Mouse (Mus musculus): ENCODE results near the gene Helt. TPM values are rescaled to one million over a fixed set of nuclear protein-coding genes. Genes with fewer than 3 reads are reported as not detected.
"Not testable (repeated sequence)": the region's sequence is repeated elsewhere in the genome, so short reads cannot be mapped to it uniquely, and the experiment has no call there.

Gene Helt
- polyA plus RNA-seq, 1 experiment from 2014 or later, result 2.7 TPM

GRCm38 (mm10) chr8:46293201-46293600, 1.3 kb downstream of the Helt start:
- Histone ChIP-seq H3K4me1 (peaks cover 95% of the 10 kb centered on the region), H3K4me3 (peak overlapping the region; percentile 46), H3K36me3 (replicated peaks) (no peaks in the 10 kb centered on the region), H3K27me3 (ENCODE audit: poor library complexity, severe bottlenecking) (peaks cover 100% of the 10 kb centered on the region), H3K9me3 (no peaks in the 10 kb centered on the region), H3K27ac (no peak overlapping the region)
- WGBS, result under 1% methylated on average over 14 of the region's 14 CpGs
- no peak for DNase-seq (ENCODE audit: extremely low spot score, low spot score)

- peak; percentile 42 for DNase-seq (ENCODE audit: extremely low spot score, low spot score)
Measured at GRCm38 (mm10) chr8:46291931-46292675, 2.4 kb downstream of the Helt start.

DNA sequence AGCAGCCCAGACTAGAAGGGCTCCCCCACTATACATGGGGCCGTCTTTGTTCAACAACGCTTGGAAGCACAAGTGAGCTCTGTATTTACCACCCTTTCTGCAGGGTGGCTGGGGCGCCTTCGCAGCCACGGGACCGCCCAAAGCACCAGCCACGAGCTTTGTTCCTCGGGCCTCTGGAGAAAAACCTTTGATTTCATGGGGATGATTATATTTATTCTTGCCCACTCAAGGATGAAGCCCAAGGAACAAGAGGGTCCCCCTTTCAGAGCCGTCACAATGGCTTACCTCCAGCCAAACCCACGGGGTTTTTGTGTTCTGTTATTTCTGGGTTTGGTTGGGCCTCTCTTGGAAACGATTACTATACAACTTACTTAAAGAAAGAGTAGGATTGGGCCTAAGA, 5.2 kb downstream of the Helt start:
- Histone ChIP-seq H3K27ac (peak overlapping the region; percentile 51), H3K4me3 (peak overlapping the region; percentile 20; the same call in 1 of the 2 replicates), H3K36me3 (replicated peaks) (no peaks in the 10 kb centered on the region), H3K27me3 (ENCODE audit: poor library complexity, severe bottlenecking) (peaks cover 79% of the 10 kb centered on the region), H3K9me3 (no peaks in the 10 kb centered on the region; the same call in 1 of the 2 replicates), H3K4me1 (peaks cover 64% of the 10 kb centered on the region)
- peak; percentile 64 for DNase-seq (ENCODE audit: extremely low spot score, low spot score)
- 7% methylated on average over 11 of the region's 11 CpGs for WGBS

More at GRCm38 (mm10) chr8:46291931-46292675, 2.4 kb downstream of the Helt start:
- Histone ChIP-seq H3K27me3 (ENCODE audit: poor library complexity, severe bottlenecking) (peaks cover 100% of the 10 kb centered on the region), H3K4me1 (peaks cover 93% of the 10 kb centered on the region), H3K4me3 (peak overlapping the region; percentile 46), H3K27ac (peak overlapping the region; percentile 22; the same call in 1 of the 2 replicates), H3K36me3 (replicated peaks) (no peaks in the 10 kb centered on the region), H3K9me3 (no peaks in the 10 kb centered on the region; the same call in 1 of the 2 replicates)
- WGBS, result 3% methylated on average over 33 of the region's 33 CpGs

DNA sequence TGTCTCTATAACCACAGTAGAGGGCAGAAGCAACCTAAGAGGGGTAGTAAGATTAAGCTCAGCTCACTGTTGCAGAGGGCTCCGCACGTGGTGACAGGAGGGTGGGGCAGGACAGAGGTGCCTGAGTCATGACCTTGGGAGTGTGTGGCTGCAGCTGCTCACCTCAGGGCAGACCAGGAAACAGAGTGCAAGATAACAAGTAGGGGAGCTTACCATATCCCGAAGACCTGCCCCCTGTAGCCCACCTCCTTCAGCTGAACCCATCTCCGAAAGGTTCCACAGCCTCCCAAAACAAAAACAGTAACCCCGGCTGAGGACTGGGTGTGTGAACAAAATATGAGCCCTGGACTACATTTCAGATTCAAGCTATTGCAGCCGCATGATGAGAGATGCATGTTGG, 6.5 kb downstream of the Helt start:
- peaks cover 72% of the 10 kb centered on the region for H3K27me3 ChIP-seq (ENCODE audit: poor library complexity, severe bottlenecking)

DNA sequence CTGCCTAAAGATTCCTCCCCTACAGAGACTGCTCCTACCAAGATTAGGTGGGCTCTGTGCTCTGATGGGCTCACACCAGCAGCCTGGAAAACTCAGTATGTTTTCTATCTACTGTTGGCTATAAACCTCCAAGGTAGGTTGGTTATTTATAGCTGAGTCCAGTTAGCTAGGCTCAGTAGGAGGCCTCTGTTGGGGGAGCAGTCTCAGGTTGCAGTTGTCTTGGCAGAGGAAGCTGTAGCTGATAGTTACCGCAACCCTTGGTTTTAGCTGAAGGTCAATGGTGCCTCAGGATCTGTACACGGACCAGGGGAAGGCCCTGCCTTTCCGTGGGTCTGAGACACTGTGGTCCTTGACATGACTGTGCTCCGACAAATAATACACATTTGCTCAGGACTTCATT, 8.5 kb downstream of the Helt start:
- no peak for DNase-seq (ENCODE audit: extremely low spot score, low spot score)
- Histone ChIP-seq H3K36me3 (replicated peaks) (no peaks in the 10 kb centered on the region), H3K4me1 (peaks cover 31% of the 10 kb centered on the region), H3K9me3 (no peaks in the 10 kb centered on the region; the same call in 1 of the 2 replicates), H3K27ac (no peak overlapping the region), H3K27me3 (ENCODE audit: poor library complexity, severe bottlenecking) (peaks cover 51% of the 10 kb centered on the region), H3K4me3 (no peak overlapping the region)
- 87% methylated on average over 4 of the region's 4 CpGs for WGBS

More for the DNA sequence above, 6.5 kb downstream of the Helt start:
- Histone ChIP-seq H3K4me1 (peaks cover 52% of the 10 kb centered on the region), H3K9me3 (no peaks in the 10 kb centered on the region; the same call in 1 of the 2 replicates), H3K4me3 (no peak overlapping the region), H3K27ac (peak overlapping the region; percentile 51), H3K36me3 (replicated peaks) (no peaks in the 10 kb centered on the region)
- WGBS, result 91% methylated on average over 6 of the region's 6 CpGs
- no peak for DNase-seq (ENCODE audit: extremely low spot score, low spot score)

GRCm38 (mm10) chr8:46281536-46281935, 12.9 kb downstream of the Helt start:
- H3K4me3 ChIP-seq, result no peak overlapping the region
- WGBS, result 13% methylated on average over 13 of the region's 13 CpGs
- no peak overlapping the region for H3K27ac ChIP-seq
- H3K4me1 ChIP-seq, result no peaks in the 10 kb centered on the region
- H3K9me3 ChIP-seq, result no peaks in the 10 kb centered on the region
- H3K36me3 ChIP-seq (replicated peaks), result no peaks in the 10 kb centered on the region
- peaks cover 11% of the 10 kb centered on the region; the same call in 1 of the 2 replicates for H3K27me3 ChIP-seq (ENCODE audit: poor library complexity, severe bottlenecking)
- peak; percentile 59 for DNase-seq (ENCODE audit: extremely low spot score, low spot score)

- 89% methylated on average over 14 of the region's 14 CpGs for WGBS
- H3K36me3 ChIP-seq (replicated peaks), result no peaks in the 10 kb centered on the region
- no peaks in the 10 kb centered on the region for H3K27me3 ChIP-seq (ENCODE audit: poor library complexity, severe bottlenecking)
- no peak overlapping the region for H3K4me3 ChIP-seq
- no peaks in the 10 kb centered on the region for H3K4me1 ChIP-seq
- DNase-seq (ENCODE audit: extremely low spot score, low spot score), result no peak
- no peaks in the 10 kb centered on the region for H3K9me3 ChIP-seq
- H3K27ac ChIP-seq, result no peak overlapping the region
Measured at GRCm38 (mm10) chr8:46276939-46277338, 17.5 kb downstream of the Helt start.

DNA sequence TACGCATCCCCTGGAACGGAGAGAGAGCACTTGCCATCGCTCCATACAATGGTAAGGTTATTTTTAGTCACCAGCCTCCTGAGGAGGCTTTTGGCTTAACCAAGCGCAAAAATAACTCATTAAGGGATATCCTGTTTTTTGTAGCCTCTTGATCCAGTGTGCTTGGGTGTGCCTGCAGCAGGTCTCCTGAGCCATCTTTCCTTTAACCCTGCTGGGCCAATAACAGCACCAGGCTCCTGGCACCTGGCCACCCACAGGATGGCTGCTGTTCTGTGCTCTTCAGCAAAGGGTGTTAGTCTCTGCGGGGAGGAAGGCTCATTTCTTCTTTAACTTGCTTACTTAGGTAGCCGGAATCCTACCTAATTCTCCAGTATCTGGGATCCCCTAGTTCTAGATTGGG, 23.7 kb downstream of the Helt start:
- 37% methylated on average over 6 of the region's 6 CpGs for WGBS
- no peaks in the 10 kb centered on the region for H3K36me3 ChIP-seq (replicated peaks)
- peaks cover 34% of the 10 kb centered on the region for H3K4me1 ChIP-seq
- no peaks in the 10 kb centered on the region for H3K9me3 ChIP-seq
- H3K27ac ChIP-seq, result no peak overlapping the region
- no peak for DNase-seq (ENCODE audit: extremely low spot score, low spot score)
- H3K4me3 ChIP-seq, result no peak overlapping the region
- H3K27me3 ChIP-seq (ENCODE audit: poor library complexity, severe bottlenecking), result no peaks in the 10 kb centered on the region; the same call in 1 of the 2 replicates

GRCm38 (mm10) chr8:46270147-46270546, 24.3 kb downstream of the Helt start:
- Histone ChIP-seq H3K4me3 (no peak overlapping the region), H3K9me3 (no peaks in the 10 kb centered on the region), H3K4me1 (peaks cover 34% of the 10 kb centered on the region), H3K27ac (no peak overlapping the region), H3K27me3 (ENCODE audit: poor library complexity, severe bottlenecking) (no peaks in the 10 kb centered on the region; the same call in 1 of the 2 replicates), H3K36me3 (replicated peaks) (no peaks in the 10 kb centered on the region)
- 50% methylated on average over 3 of the region's 3 CpGs for WGBS
- no peak for DNase-seq (ENCODE audit: extremely low spot score, low spot score)

DNA sequence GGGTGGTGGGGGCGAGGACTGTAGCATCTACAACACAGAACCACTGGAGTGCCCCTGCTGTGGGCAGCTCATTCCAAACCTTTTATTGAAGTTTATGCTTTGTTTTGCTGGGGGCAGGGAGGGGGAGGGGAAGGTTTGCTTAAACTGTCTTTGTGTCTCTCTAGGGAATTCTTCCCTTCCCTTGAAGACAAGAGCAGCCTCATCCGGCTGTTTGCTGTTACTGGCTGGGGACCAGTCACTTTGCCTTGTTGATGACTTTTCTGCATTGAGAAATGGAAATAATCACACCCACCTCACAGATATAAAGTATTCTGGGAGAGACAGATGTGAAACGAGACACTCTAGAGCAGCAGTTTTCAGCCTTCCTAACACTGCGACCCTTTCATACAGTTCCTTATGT, 27.7 kb downstream of the Helt start:
- no peak overlapping the region for H3K4me3 ChIP-seq
- 59% methylated on average over 4 of the region's 4 CpGs for WGBS

GRCm38 (mm10) chr8:46264206-46264605, 30.3 kb downstream of the Helt start:
- not testable (repeated sequence) for DNase-seq (ENCODE audit: extremely low spot score, low spot score); H3K27me3 ChIP-seq (ENCODE audit: poor library complexity, severe bottlenecking); H3K4me3 ChIP-seq; H3K27ac ChIP-seq; H3K36me3 ChIP-seq (replicated peaks); H3K9me3 ChIP-seq
- WGBS, result 89% methylated on average over 4 of the region's 4 CpGs
- peaks cover 16% of the 10 kb centered on the region for H3K4me1 ChIP-seq

More for the DNA sequence above, 27.7 kb downstream of the Helt start:
- DNase-seq (ENCODE audit: extremely low spot score, low spot score), result no peak
- no peaks in the 10 kb centered on the region for H3K36me3 ChIP-seq (replicated peaks)
- H3K4me1 ChIP-seq, result peaks cover 34% of the 10 kb centered on the region
- peaks cover 3% of the 10 kb centered on the region; the same call in 1 of the 2 replicates for H3K27me3 ChIP-seq (ENCODE audit: poor library complexity, severe bottlenecking)
- no peaks in the 10 kb centered on the region for H3K9me3 ChIP-seq
- no peak overlapping the region for H3K27ac ChIP-seq

DNA sequence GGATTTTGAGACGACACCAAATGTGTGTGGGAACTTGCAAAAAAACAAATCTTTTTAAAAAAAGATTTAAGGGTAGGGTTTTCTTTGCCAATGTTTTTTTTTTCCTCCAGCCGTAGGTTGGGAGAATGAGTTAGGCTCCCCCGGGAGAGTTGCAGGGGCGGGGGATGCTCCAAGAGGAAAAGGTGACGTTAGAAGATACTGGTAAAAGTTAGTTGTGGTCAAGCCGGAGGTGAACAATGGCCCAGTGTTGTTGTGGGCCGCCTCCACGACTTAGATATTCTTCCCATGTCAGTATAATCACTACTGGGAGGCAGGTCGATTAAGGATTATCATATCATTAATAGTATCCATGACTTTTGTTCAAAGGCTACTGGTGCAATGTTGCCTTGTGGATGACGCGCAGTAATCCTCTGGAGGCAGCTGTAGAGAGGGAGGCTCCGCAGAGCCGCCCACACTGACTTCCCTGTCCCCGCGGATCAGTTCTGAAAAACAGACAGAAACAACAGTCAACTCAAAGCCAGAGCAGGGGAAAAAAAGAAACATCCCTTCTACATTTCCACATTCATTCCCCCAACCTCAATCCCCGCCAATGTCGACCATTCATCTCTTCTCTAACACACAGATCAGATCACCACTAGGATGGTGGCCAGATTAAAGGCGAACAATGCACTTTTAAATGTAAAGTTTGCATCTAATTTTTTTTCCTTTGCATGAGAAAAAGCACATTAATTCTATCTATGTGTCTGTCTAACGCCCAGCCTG, 36.4 kb downstream of the Helt start:
- peaks cover 9% of the 10 kb centered on the region for H3K4me1 ChIP-seq
- H3K27ac ChIP-seq, result no peak overlapping the region
- 0 out of 2 replicates have a peak, but pooled peaks cover 3% of the 10 kb centered on the region for H3K9me3 ChIP-seq
- peaks cover 7% of the 10 kb centered on the region; the same call in 1 of the 2 replicates for H3K27me3 ChIP-seq (ENCODE audit: poor library complexity, severe bottlenecking)
- DNase-seq (ENCODE audit: extremely low spot score, low spot score), result no peak
- no peaks in the 10 kb centered on the region for H3K36me3 ChIP-seq (replicated peaks)
- 28% methylated on average over 19 of the region's 19 CpGs for WGBS
- H3K4me3 ChIP-seq, result no peak overlapping the region

DNA sequence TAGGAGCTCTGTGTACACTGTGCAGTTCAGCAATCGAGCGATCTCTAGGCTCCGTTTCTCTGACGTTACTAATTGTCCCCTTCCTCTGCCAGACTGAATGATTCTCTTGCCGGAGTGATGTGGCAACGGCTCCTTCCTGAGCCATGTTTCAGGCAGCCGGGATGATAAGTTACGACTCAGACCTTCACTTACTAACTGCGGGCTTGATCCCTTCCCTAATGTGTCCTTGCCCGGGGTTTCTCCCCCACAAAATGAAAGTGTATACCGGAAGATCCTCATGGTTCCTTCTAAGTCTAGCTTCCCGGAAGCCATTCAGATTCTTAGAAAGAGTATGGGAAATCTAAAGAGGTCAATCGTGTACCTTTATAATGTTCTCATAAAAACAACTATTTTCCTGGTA, 42.0 kb downstream of the Helt start:
- H3K4me1 ChIP-seq, result peaks cover 21% of the 10 kb centered on the region
- no peak overlapping the region for H3K27ac ChIP-seq
- no peak for DNase-seq (ENCODE audit: extremely low spot score, low spot score)
- WGBS, result 88% methylated on average over 13 of the region's 13 CpGs
- no peak overlapping the region for H3K4me3 ChIP-seq
- no peaks in the 10 kb centered on the region for H3K36me3 ChIP-seq (replicated peaks)
- H3K9me3 ChIP-seq, result no peaks in the 10 kb centered on the region
- H3K27me3 ChIP-seq (ENCODE audit: poor library complexity, severe bottlenecking), result peaks cover 32% of the 10 kb centered on the region

Measured in forebrain, embryonic 10.5 days (tissue).